Mouse (Mus musculus) frontal cortex, postnatal 36 days (tissue): ENCODE data around the gene Cul4a.

Experiments
- DNase-seq, 2 experiments: peaks; one replicate each; pipeline ENCODE4 v3.0.0; 2022; ENCODE audit warnings: low spot score in 2 of 2

The Cul4a gene

GRCm38 (mm10) chr8:13139641-13140182 lies 34.3 kb downstream of the Cul4a start:
- DNase-seq, result no peak

- DNase-seq, result no peak
Measured at GRCm38 (mm10) chr8:13141681-13142080, 36.3 kb downstream of the Cul4a start.

- DNase-seq, result no peak
Measured at GRCm38 (mm10) chr8:13148476-13148875, 43.1 kb downstream of the Cul4a start.

- DNase-seq, result no peak
Measured at GRCm38 (mm10) chr8:13149287-13149686, 43.9 kb downstream of the Cul4a start.

GRCm38 (mm10) chr8:13149866-13150265 lies 44.4 kb downstream of the Cul4a start:
- no peak for DNase-seq

- no peak for DNase-seq
Measured at GRCm38 (mm10) chr8:13150929-13151328, 45.5 kb downstream of the Cul4a start.

- DNase-seq, result no peak
Measured at GRCm38 (mm10) chr8:13154099-13154498, 48.7 kb downstream of the Cul4a start.

- no peak for DNase-seq
Measured at GRCm38 (mm10) chr8:13155358-13155757, 49.9 kb downstream of the Cul4a start.

- DNase-seq, result peak; percentile 24 to 66
Measured at GRCm38 (mm10) chr8:13156327-13157097, 51.1 kb downstream of the Cul4a start.

- peak; percentile 97 to 99 for DNase-seq
Measured at GRCm38 (mm10) chr8:13158718-13159376, 53.4 kb downstream of the Cul4a start, which contains the start of gene Lamp1. TSS of gene Lamp1 (plus strand) at chr8:13159161.

GRCm38 (mm10) chr8:13159377-13159881 lies 54.0 kb downstream of the Cul4a start:
- peak in 1 of 2 experiments; percentile 19 for DNase-seq

- DNase-seq, result no peak
Measured at GRCm38 (mm10) chr8:13160691-13161090, 55.3 kb downstream of the Cul4a start.

GRCm38 (mm10) chr8:13162098-13162497 lies 56.7 kb downstream of the Cul4a start:
- DNase-seq, result no peak

- DNase-seq, result no peak
Measured at GRCm38 (mm10) chr8:13163563-13163962, 58.1 kb downstream of the Cul4a start.

GRCm38 (mm10) chr8:13164361-13164760 lies 58.9 kb downstream of the Cul4a start:
- no peak for DNase-seq

GRCm38 (mm10) chr8:13170510-13170909 lies 65.1 kb downstream of the Cul4a start:
- DNase-seq, result no peak

GRCm38 (mm10) chr8:13174305-13174704 lies 68.9 kb downstream of the Cul4a start:
- no peak for DNase-seq

- DNase-seq, result no peak
Measured at GRCm38 (mm10) chr8:13174811-13175210, 69.4 kb downstream of the Cul4a start.

GRCm38 (mm10) chr8:13175650-13176049 lies 70.2 kb downstream of the Cul4a start:
- no peak for DNase-seq

- no peak for DNase-seq
Measured at GRCm38 (mm10) chr8:13177173-13177852, 71.9 kb downstream of the Cul4a start.

- no peak for DNase-seq
Measured at GRCm38 (mm10) chr8:13178137-13178536, 72.7 kb downstream of the Cul4a start.

GRCm38 (mm10) chr8:13179482-13179881 lies 74.1 kb downstream of the Cul4a start:
- DNase-seq, result no peak
